Mouse (Mus musculus) kidney, adult 9 months (tissue): Measurements from ENCODE around the gene Clhc1.

Source experiments
- DNase-seq: peaks from one replicate; pipeline ENCODE4 v3.0.0; 2022

Gene Clhc1

DNA sequence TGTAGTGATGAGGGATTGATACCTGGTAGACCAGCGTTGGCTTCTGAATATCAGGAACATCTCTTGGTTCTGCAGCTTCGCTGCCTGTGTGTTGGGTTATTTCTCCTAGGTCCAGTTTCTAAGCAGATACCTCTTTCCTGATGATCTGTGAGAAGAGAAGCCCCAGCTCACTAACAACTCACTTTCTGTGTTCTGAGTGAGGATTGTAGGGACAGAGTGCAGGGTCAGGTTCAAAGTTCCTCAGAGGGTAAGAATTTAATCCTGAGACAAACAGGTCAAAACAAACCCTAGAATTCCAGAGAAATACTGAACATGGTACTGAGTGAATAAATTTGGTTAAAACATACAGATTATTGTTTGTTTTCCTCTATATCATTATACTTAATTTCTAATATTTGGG lies 15.7 kb downstream of the Clhc1 start:
- DNase-seq = peak; percentile 52

DNA sequence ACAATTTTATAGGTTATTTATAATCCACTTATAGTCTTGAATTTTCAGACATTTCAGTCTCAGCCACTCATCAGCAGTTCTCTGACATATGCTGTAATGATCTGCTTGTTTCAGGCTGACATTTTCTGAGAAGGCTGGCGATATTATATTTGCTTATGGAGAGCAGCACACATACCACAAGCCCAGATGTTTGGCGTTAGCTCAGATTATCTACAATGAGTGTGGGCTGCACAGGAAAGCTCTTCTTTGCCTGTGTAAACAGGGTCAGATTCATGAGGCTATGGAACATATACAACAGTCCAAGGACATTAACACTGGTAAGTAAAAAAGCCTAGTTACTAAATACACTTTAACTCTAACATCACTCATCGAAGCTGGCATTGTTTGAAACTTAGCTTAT lies 23.8 kb downstream of the Clhc1 start:
- DNase-seq = no peak

GRCm38 (mm10) chr11:29572656-29573055 lies 24.9 kb downstream of the Clhc1 start:
- peak; percentile 51 for DNase-seq

GRCm38 (mm10) chr11:29579610-29580009 lies 31.9 kb downstream of the Clhc1 start:
- DNase-seq = peak; percentile 9

GRCm38 (mm10) chr11:29595217-29595616 lies 47.5 kb downstream of the Clhc1 start:
- DNase-seq = no peak

DNA sequence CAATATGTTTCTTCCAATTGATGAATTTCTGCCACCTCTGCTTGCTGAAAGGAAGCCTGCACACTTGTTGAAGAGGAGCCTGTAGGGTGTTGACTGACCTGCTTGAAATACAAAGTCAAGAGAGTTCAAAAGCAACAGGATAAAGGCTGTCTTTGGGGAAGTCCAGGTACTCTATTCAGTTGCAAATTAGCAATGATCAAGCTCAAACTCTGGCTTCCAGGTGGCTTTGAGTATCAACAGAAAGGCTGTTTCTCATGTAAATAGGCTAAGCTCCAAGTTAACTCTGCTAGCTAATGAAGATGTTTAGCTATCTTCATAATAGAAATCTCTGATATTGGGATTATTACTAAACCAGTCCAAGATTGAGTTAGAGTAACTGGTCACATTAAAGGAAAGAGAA lies 49.4 kb downstream of the Clhc1 start:
- no peak for DNase-seq

- DNase-seq = no peak
These were observed 51.2 kb downstream of the Clhc1 start for GRCm38 (mm10) chr11:29599000-29599399.

DNA sequence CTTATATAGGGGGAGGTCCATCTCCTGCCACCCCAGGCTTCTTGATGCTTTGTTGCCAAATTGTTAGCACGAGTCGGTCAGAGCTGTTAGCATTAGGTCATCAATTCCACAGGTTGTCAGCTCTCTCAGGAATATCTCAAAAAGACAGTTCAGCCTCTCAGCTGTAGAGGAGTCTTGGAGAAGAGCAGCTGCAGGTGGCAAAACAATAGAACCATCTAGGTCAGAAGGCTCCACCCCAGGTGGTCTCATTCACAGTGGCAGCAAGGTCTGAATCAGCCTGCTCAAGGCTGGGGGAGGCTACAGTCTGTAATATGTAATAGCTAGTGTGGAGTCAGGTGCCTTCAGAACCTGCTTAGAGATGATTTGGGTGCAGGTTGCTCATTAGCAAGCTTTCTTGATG lies 55.8 kb downstream of the Clhc1 start:
- DNase-seq = no peak

GRCm38 (mm10) chr11:29607465-29607990 lies 59.8 kb downstream of the Clhc1 start:
- no peak for DNase-seq

DNA sequence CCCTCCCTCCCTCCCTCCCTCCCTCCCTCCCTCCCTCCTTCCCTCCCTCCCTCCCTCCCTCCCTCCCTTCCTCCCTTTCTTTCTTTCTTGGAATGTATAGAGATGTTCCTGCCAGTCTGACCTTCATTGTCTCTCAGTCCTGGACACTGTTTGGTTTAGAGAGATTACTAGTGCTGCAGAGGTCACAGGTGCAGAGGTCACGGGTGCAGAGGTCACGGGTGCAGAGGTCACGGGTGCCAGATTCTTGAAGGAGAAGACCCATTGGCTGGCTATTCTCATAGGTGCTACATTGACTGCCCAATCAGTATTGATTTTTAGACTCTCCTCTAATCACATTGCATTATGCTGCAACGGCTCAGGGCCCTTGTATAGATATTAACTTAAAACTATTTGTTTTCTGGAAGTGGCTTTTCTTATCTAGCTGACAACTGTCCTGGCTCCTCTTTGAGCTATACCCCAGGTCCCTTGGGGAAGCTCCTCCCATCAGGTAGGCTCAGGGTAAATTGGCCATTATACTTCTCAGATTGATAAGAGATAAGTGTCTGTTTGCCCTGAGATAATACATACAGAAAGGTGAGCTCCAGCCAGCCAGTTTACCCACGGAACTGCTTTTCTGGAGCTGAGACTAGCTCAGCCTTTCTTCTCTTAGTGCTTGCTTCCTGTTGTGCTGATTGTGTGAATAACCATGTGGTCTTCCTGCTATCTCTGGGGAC lies 62.2 kb downstream of the Clhc1 start:
- DNase-seq = no peak

- peak; percentile 34 for DNase-seq
These were observed 64.3 kb downstream of the Clhc1 start for GRCm38 (mm10) chr11:29612007-29612406.

- DNase-seq = no peak
These were observed 65.5 kb downstream of the Clhc1 start for GRCm38 (mm10) chr11:29613185-29613735.

GRCm38 (mm10) chr11:29614217-29614924 lies 66.6 kb downstream of the Clhc1 start:
- DNase-seq = no peak

- DNase-seq = no peak
These were observed 74.5 kb downstream of the Clhc1 start for GRCm38 (mm10) chr11:29622030-29622790.

- DNase-seq = no peak
These were observed 75.6 kb downstream of the Clhc1 start for GRCm38 (mm10) chr11:29623327-29623726.

DNA sequence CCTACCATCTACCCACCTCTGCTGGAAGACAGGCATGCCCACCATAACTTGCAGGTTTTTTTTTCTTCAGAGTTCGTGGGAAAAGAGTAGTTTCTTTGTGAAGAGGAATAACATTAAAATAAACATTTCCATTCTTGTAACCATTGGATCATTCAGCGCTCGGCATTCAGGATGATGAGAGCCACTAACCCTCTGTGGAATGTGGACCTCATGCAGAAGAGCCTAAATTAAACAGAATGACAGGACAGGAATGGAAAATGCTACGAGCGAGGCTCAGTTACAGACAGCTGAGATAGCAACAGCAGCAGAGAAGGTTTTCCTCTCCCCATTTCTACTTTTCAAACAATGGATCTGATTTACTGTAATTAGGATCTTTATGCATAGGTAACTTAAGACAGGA lies 78.8 kb downstream of the Clhc1 start:
- DNase-seq = no peak

GRCm38 (mm10) chr11:29627706-29628105 lies 80.0 kb downstream of the Clhc1 start:
- no peak for DNase-seq
